Mouse (Mus musculus) thymus, postnatal 14 days (tissue): ENCODE measurements around the gene Nr4a1.

Source experiments
- DNase-seq: peaks from one replicate; pipeline ENCODE4 v3.0.0; 2021

Gene Nr4a1

GRCm38 (mm10) chr15:101292012-101292411 lies 37.9 kb downstream of the Nr4a1 start:
- no peak for DNase-seq

GRCm38 (mm10) chr15:101293025-101293621 lies 39.1 kb downstream of the Nr4a1 start, which contains the start of gene 6030408B16Rik:
6030408B16Rik (plus strand) TSS chr15:101293212.
- DNase-seq, result no peak

DNA sequence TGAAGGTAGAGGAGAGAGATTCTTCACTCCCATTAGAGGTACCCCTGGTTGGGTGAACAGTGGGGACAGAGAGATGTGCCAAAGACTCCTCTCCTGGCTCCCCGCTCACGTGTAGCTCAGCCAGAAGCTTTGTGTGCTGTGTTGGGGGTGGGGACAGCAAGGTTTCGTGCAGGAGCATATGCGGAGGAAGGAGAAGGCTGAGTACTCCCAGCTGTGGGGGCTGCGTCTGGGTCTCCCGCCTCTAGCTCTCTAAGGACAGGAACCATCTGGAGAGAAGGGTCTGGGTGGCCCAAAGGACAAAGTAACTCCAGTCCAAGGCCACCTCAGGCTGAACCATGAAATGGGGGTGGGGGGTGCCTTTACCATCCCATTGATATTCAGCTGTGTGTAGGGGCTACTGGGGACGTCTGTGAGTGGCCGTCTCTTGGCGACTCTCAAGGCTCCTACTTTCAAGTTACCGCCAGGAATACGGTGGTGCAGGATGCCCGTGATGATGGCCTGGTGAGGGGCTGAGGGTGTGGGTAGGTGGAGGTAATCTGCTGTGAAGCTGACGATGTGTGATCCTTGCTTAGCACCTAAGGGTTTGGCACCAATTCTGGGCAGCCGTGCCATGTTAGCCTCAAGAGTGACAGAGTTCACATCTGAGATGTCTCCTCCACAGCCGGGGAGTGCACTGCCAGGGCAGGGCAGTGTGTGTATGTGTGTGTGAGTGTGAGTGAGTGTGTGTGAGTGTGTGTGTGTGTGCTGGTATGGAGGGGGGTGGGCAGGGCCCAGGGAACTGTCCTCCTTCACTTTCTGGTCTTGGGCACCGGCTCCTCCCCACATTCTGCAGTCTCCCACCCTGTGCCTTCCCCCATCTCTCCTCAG lies 40.2 kb downstream of the Nr4a1 start:
- DNase-seq, result no peak

GRCm38 (mm10) chr15:101295106-101295505 lies 41.0 kb downstream of the Nr4a1 start:
- no peak for DNase-seq

GRCm38 (mm10) chr15:101295616-101296015 lies 41.5 kb downstream of the Nr4a1 start:
- no peak for DNase-seq

GRCm38 (mm10) chr15:101296091-101296490 lies 42.0 kb downstream of the Nr4a1 start:
- no peak for DNase-seq

GRCm38 (mm10) chr15:101297988-101298387 lies 43.9 kb downstream of the Nr4a1 start:
- no peak for DNase-seq

DNA sequence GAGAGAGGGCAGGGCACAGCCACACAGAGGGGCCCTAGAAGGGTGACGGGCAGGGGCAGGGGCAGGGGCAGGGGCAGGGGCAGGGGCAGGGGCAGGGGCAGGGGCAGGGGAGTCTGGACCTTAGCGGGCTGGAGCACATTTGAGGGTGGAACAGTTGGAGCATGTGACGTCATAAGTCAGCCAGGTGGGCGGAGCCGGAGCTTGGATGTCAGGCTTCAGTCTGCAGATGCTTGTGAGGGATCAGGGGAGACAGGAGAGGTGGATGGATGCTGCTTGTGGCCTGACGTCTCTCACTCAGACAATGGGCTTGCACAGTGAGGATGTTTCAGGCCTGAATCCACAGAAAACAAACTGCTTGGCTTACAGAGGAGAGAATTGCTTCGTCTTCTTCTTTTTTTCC lies 44.5 kb downstream of the Nr4a1 start:
- peak; percentile 20 for DNase-seq

DNA sequence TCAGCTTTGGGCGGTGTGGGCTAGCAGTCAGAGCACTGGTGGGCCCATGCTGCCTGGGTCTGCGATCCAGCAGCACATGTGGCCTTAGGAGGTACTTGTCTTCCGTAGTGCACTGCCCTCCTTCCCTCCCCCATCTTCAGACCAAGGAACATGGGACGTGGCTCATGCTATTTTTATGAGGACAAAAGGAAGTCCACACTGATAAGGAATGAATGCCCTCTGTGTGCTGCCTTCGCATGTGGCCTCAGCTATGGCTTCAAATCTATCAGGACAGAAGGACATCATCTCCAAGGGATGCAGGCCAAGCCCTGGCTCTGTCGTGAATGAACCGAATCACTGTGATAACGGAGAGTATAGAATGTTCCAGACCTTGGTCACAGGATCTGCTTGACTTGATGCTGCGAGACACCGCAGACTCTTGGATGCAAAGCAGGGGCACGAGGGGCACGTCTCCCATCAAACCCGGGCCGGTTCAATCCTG lies 45.5 kb downstream of the Nr4a1 start:
- DNase-seq, result no peak

DNA sequence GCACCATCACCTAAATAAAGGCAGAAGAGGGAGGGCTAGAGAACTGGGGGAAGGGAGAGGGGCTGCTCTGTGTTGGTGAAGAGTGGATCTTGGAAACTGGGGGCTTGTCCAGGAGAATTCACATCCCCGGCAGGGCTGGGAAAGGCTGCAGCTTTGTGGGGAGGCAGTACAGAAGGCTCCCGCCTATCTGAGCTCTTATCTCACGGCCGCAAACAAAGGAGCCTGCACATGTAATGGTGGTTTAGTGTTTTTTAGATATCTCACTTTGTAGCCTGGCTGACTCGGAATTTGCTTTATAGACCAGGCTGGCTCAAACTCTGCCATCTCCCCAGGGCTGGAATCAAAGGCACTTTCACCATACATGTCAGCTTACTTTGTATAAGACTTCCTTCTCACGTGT lies 46.1 kb downstream of the Nr4a1 start:
- DNase-seq, result no peak

GRCm38 (mm10) chr15:101302201-101302600 lies 48.1 kb downstream of the Nr4a1 start:
- DNase-seq, result no peak

DNA sequence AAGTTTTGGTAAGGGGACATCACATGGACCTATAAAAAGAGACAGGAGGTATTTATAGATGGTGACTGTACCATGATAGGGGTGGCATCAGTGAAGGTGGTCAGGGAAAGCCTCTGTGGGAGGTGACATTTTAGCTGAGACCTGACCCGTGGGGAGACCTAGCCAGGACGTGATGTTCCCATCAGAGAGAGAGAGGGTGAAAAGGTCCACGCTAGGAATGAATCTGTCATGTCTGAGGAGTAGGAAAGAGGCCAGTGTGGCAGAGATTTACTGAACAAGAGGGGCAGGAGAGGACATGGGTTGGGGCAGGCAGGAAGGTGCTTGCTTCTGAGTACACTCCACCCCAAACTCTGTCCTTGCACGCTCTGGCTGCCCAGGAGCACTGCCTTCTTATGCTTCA lies 49.8 kb downstream of the Nr4a1 start:
- no peak for DNase-seq

DNA sequence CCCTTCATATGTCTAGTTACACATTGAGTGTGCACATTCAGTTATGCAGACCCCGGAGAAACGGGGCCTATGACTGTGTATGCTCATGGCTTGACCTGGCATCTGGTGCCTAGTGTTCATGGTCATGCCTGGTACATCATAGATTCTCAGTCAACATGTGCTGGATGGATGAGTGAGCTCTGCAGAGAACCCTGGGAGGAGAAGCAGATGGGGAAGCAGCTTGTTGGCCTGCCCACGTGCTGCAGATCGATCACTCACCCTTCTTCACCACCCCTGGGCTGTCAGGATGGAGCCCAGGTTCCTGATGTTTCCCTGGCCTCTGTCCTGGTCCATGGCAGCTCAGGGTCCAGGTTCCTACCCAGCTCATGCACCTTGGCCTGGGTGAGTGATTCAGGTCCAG lies 52.4 kb downstream of the Nr4a1 start:
- no peak for DNase-seq

DNA sequence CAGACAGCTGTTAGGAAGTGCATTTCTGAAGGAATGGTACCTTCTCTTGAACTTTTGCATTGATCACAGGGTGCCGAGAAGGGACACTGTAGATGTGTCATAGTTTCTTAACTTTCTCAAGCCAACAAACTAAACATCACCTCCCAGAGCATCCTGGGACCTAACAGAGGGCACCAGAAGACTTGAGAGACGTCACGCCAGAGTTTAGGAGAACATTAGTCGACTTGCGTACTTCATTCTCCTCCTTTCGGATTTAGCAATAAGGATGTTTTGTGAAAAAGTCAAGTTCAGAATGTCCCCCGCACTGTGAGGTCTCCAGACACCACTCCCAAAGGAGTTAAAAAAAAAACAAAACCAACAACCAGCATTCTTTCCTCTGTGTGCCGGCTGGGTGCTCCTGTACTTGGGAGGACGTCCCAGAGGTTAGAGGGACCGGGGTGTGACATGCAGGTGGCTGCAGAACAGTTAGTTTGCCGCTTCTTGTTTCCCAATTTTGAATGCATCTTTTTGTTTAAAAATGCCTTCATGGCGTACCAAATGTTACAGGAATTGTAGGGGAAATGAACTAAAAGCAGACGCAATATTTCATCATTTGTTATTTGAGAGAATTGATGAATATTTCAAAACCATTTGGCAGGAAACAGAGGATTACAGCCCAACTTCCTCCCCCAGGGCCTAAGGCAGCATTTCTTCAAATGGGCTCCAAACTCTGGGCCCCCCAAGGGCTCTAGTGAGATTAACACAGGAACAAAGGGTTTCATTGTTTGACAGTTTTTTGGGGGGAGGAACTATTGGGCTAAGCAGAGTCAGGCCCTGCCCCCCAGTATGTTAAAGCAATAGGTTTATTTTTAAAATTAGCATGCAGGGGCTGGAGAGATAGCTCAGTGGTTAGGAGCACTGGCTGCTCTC lies 54.6 kb downstream of the Nr4a1 start:
- no peak for DNase-seq

DNA sequence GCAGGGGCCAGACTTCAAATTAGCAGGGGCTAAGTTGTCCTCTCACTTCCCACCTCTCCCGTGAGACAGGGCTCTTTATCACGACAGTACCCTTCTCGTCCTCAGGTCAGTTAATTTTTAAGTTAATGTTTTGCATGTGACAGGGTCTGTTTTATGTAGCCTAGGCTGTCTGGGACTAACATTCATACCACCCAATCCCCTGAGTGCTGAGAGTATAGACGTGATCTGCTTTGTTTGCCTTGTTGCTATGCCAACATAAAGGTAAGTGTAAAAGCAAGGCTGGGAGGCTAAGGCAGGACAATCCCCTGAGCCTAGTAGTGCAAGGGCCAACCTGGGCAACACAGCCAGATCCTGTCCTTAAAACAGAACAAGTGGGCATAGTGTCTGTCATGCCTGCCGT lies 55.4 kb downstream of the Nr4a1 start:
- no peak for DNase-seq

DNA sequence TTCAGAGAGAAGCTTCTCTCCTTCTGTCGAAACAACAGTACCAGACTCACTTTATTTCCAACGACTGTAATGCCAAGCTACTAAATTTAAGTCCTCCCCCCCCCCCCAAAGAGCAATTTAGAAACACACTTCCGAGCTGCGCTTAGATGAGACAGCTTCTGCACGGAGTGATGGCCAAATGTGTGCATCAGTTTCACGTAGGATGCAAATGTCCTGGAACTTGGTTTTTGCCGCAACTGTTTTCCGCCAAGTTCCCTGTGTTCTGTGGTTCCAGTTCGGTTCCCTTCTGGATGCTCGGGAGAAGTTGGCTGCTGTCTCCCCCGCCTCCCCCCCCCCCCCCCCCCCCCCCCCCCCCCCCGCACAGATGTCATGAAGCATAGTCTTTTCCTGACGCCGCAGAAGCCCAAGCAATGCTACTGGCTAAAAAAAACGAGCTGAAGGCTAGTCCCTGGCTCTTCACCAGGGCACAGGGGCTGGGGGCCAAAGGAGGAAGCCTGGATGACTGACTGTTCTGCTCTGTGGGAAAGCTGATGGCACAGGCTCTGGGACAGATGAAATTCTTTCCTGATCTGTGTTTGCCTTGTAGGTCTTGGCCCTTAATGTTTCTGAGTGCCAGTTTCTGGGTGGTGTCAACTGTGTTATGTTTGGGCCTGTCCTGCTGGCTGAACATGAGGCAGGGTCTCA lies 57.2 kb downstream of the Nr4a1 start:
- DNase-seq, result no peak

- no peak for DNase-seq
Observed at GRCm38 (mm10) chr15:101312006-101312405, 57.9 kb downstream of the Nr4a1 start.

GRCm38 (mm10) chr15:101315378-101315777 lies 61.3 kb downstream of the Nr4a1 start:
- DNase-seq, result no peak

- peak; percentile 91 for DNase-seq
Observed at GRCm38 (mm10) chr15:101315832-101316231, 61.8 kb downstream of the Nr4a1 start.

GRCm38 (mm10) chr15:101316279-101316912 lies 62.3 kb downstream of the Nr4a1 start:
- no peak for DNase-seq

DNA sequence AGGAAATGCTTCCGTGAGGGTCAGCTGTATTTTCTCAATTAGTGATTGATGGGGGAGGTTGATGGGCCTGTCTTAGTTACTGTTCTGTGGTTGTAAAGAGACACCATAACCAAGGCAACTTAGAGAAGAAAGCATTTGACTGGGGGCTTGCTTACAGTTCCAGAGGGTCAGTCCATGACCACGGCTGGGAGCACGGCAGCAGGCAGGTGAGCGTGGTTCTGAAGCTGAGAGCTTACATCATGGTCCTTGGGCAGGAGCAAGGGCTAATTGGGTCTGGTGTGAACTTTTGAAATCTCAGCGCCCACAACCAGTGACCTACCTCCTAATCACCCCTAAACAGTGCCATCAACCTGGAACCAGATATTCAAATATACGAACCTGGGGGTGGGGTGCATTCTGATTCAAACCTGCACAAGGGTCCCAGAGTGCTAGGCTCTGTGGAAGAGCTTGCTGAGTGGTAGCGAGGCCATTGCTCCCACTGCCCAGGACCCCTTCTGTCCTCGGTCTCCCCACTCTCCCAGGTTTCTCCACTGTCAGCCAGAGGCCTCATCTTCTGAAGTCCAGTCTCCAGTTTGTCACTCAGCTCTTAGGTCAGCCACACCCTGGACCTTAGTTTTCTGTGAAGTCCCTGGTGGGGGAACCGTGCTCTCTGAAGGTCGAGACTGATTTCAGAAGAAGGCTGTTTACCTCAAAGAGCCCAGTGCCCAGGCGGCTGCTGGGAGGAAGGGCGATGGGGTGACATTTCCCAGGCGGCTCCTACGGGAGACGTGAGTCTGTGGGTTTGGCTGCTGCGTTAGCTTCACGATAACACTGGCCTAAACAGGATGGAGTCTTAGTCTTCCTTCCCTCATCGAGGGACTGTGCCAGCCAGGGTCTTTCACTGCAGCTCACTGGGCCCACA lies 63.1 kb downstream of the Nr4a1 start:
- DNase-seq, result no peak
